Mouse (Mus musculus) MEL (cell line): Measurements from ENCODE around the gene Atp1b4. TPM values are rescaled to one million over a fixed set of nuclear protein-coding genes. Genes with fewer than 3 reads are reported as not detected.
"Not testable (repeated sequence)": the region's sequence is repeated elsewhere in the genome, so short reads cannot be mapped to it uniquely, and the experiment has no call there.

Experiments
- DNase-seq: peaks from one replicate; pipeline ENCODE4 v3.0.0; 2011; ENCODE audit warnings: low read depth, low spot score
- H3K27ac ChIP-seq: 2 replicates; pipeline ENCODE4 v1.5.1; 2012; ENCODE audit warnings: low read depth, mild to moderate bottlenecking, control low read depth, low read length, moderate library complexity; ENCODE audit not compliant: control insufficient read depth
- H3K27me3 ChIP-seq, 2 experiments: fragments of 150-350 bp in 1 of 2; sonication (generic) in 1 of 2; 2 replicates each; pipeline ENCODE4 v1.6.1; 2012; ENCODE audit warnings: low read length in 2 of 2, mild to moderate bottlenecking in 2 of 2, improper control_type of control experiment in 1 of 2, moderate library complexity in 1 of 2; ENCODE audit not compliant: insufficient read depth in 2 of 2, control insufficient read depth in 1 of 2
- H3K36me3 ChIP-seq, 2 experiments: 2 replicates each; pipeline ENCODE4 v1.6.1; 2012 to 2014; ENCODE audit warnings: low read length in 2 of 2, improper control_type of control experiment in 1 of 2, inconsistent platforms in 1 of 2, mild to moderate bottlenecking in 1 of 2; ENCODE audit not compliant: insufficient read depth in 2 of 2, control insufficient read depth in 1 of 2
- H3K4me1 ChIP-seq, 2 experiments: fragments of 150-350 bp in 1 of 2; sonication (generic) in 1 of 2; 2 replicates each; pipeline ENCODE4 v1.6.1; 2012; ENCODE audit warnings: low read length in 2 of 2, improper control_type of control experiment in 1 of 2, mild to moderate bottlenecking in 1 of 2; ENCODE audit not compliant: insufficient read depth in 2 of 2, control insufficient read depth in 1 of 2
- H3K4me3 ChIP-seq, 2 experiments: fragments of 150-350 bp in 1 of 2; sonication (generic) in 1 of 2; 2 replicates each; pipeline ENCODE4 v1.5.1; 2012; ENCODE audit warnings: low read depth in 2 of 2, low read length in 2 of 2, mild to moderate bottlenecking in 2 of 2, moderate library complexity in 2 of 2, control low read depth in 1 of 2, improper control_type of control experiment in 1 of 2; ENCODE audit not compliant: control insufficient read depth in 1 of 2, insufficient read depth in 1 of 2
- H3K79me2 ChIP-seq: 2 replicates; pipeline ENCODE4 v1.6.1; 2012; ENCODE audit warnings: mild to moderate bottlenecking, low read length, moderate library complexity; ENCODE audit not compliant: control insufficient read depth, poor library complexity, insufficient read depth
- H3K9ac ChIP-seq: 2 replicates; pipeline ENCODE4 v1.6.1; 2012; ENCODE audit warnings: low read depth, mild to moderate bottlenecking, control low read depth, low read length, moderate library complexity; ENCODE audit not compliant: control insufficient read depth, poor library complexity, severe bottlenecking
- H3K9me3 ChIP-seq: fragments of 150-350 bp; sonication (generic); replicated peaks from 2 replicates; pipeline ENCODE4 v1.6.1; 2012; ENCODE audit warnings: mild to moderate bottlenecking, low read length, improper control_type of control experiment, moderate library complexity; ENCODE audit not compliant: insufficient read depth
- BHLHE40 ChIP-seq: IDR thresholded peaks from 2 replicates; pipeline ENCODE4 v1.6.1; 2012; ENCODE audit warnings: low read depth, mild to moderate bottlenecking, inconsistent platforms, low read length, improper control_type of control experiment, borderline replicate concordance
- CHD1 ChIP-seq: IDR thresholded peaks from 2 replicates; pipeline ENCODE4 v1.6.1; 2012; ENCODE audit warnings: low read depth, mild to moderate bottlenecking, inconsistent platforms, low read length, improper control_type of control experiment
- CHD2 ChIP-seq: IDR thresholded peaks from 2 replicates; pipeline ENCODE4 v1.6.1; 2011; ENCODE audit warnings: low read length, improper control_type of control experiment
- CTCF ChIP-seq, 3 experiments: IDR thresholded peaks in 2 of 3; conservative IDR thresholded peaks in 1 of 3; 2 replicates each; pipeline ENCODE4 v1.5.1; 2011 to 2012; ENCODE audit warnings: low read length in 3 of 3, low read depth in 2 of 3, mild to moderate bottlenecking in 2 of 3, improper control_type of control experiment in 1 of 3, inconsistent platforms in 1 of 3, mixed read lengths in 1 of 3, moderate library complexity in 1 of 3; ENCODE audit not compliant: control insufficient read depth in 1 of 3, insufficient read depth in 1 of 3, poor library complexity in 1 of 3, severe bottlenecking in 1 of 3
- E2F4 ChIP-seq: IDR thresholded peaks from 2 replicates; pipeline ENCODE4 v1.6.1; 2011; ENCODE audit warnings: low read depth, low read length, improper control_type of control experiment, borderline replicate concordance
- EP300 ChIP-seq, 2 experiments: IDR thresholded peaks; 2 replicates each; pipeline ENCODE4 v1.6.1; 2011; ENCODE audit warnings: improper control_type of control experiment in 2 of 2, low read length in 2 of 2, low read depth in 1 of 2, mild to moderate bottlenecking in 1 of 2
- GABPA ChIP-seq: IDR thresholded peaks from 2 replicates; pipeline ENCODE4 v1.6.1; 2012; ENCODE audit warnings: low read depth, mild to moderate bottlenecking, inconsistent platforms, low read length, improper control_type of control experiment, moderate library complexity
- GATA1 ChIP-seq: IDR thresholded peaks from 2 replicates; pipeline ENCODE4 v1.6.1; 2011; ENCODE audit warnings: low read depth, low read length, improper control_type of control experiment
- JUND ChIP-seq: IDR thresholded peaks from 2 replicates; pipeline ENCODE4 v1.6.1; 2011; ENCODE audit warnings: low read depth, mild to moderate bottlenecking, improper control_type of control experiment, low read length
- KAT2A ChIP-seq: conservative IDR thresholded peaks from 2 replicates; pipeline ENCODE4 v1.6.1; 2012; ENCODE audit warnings: low read depth, low read length, improper control_type of control experiment, inconsistent platforms
- MAFK ChIP-seq: IDR thresholded peaks from 2 replicates; pipeline ENCODE4 v1.6.1; 2011; ENCODE audit warnings: low read depth, mild to moderate bottlenecking, low read length, improper control_type of control experiment, borderline replicate concordance
- MAX ChIP-seq: IDR thresholded peaks from 2 replicates; pipeline ENCODE4 v1.6.1; 2011; ENCODE audit warnings: low read length, improper control_type of control experiment
- MEF2A ChIP-seq: IDR thresholded peaks from 2 replicates; pipeline ENCODE4 v1.6.1; 2014; ENCODE audit warnings: low read depth, mild to moderate bottlenecking, inconsistent platforms, low read length, improper control_type of control experiment; ENCODE audit not compliant: poor library complexity, insufficient replicate concordance, severe bottlenecking; ENCODE audit errors: extremely low read depth
- MXI1 ChIP-seq: IDR thresholded peaks from 2 replicates; pipeline ENCODE4 v1.6.1; 2011; ENCODE audit warnings: mild to moderate bottlenecking, low read depth, low read length, improper control_type of control experiment
- MYB ChIP-seq: IDR thresholded peaks from 2 replicates; pipeline ENCODE4 v1.6.1; 2011; ENCODE audit warnings: mild to moderate bottlenecking, low read depth, low read length, improper control_type of control experiment
- MYC ChIP-seq: IDR thresholded peaks from 2 replicates; pipeline ENCODE4 v1.6.1; 2011; ENCODE audit warnings: low read depth, mild to moderate bottlenecking, low read length, improper control_type of control experiment, moderate library complexity
- NRF1 ChIP-seq: IDR thresholded peaks from 2 replicates; pipeline ENCODE4 v1.6.1; 2014; ENCODE audit warnings: low read depth, mild to moderate bottlenecking, inconsistent platforms, low read length, improper control_type of control experiment, moderate library complexity; ENCODE audit not compliant: poor library complexity, insufficient read depth, severe bottlenecking
- POLR2A ChIP-seq, 2 experiments: IDR thresholded peaks; 2 replicates each; pipeline ENCODE4 v1.6.1; 2011 to 2012; ENCODE audit warnings: low read length in 2 of 2, mild to moderate bottlenecking in 2 of 2, control low read depth in 1 of 2, improper control_type of control experiment in 1 of 2, low read depth in 1 of 2, moderate library complexity in 1 of 2; ENCODE audit not compliant: control insufficient read depth in 1 of 2, insufficient read depth in 1 of 2, poor library complexity in 1 of 2
- POLR2AphosphoS2 ChIP-seq: IDR thresholded peaks from 2 replicates; pipeline ENCODE4 v1.6.1; 2011; ENCODE audit warnings: low read length, improper control_type of control experiment
- POLR2AphosphoS5 ChIP-seq: IDR thresholded peaks from 2 replicates; pipeline ENCODE4 v1.6.1; 2012; ENCODE audit warnings: low read depth, borderline replicate concordance, mild to moderate bottlenecking, inconsistent platforms, low read length, moderate library complexity, mixed read lengths
- RAD21 ChIP-seq: IDR thresholded peaks from 2 replicates; pipeline ENCODE4 v1.6.1; 2011; ENCODE audit warnings: mild to moderate bottlenecking, low read depth, low read length, improper control_type of control experiment
- SIN3A ChIP-seq: IDR thresholded peaks from 2 replicates; pipeline ENCODE4 v1.6.1; 2012; ENCODE audit warnings: low read length, improper control_type of control experiment, inconsistent platforms
- TAL1 ChIP-seq: IDR thresholded peaks from 2 replicates; pipeline ENCODE4 v1.6.1; 2012; ENCODE audit warnings: mild to moderate bottlenecking, inconsistent platforms, low read length, moderate library complexity, mixed read lengths
- TBP ChIP-seq: IDR thresholded peaks from 2 replicates; pipeline ENCODE4 v1.8.0; 2011; ENCODE audit warnings: low read depth, low read length, improper control_type of control experiment
- TCF12 ChIP-seq: IDR thresholded peaks from 2 replicates; pipeline ENCODE4 v1.6.1; 2014; ENCODE audit warnings: low read depth, mild to moderate bottlenecking, inconsistent platforms, low read length, improper control_type of control experiment, moderate library complexity
- USF2 ChIP-seq, 2 experiments: IDR thresholded peaks; 2 replicates each; pipeline ENCODE4 v1.6.1; 2011 to 2012; ENCODE audit warnings: improper control_type of control experiment in 2 of 2, low read length in 2 of 2, borderline replicate concordance in 1 of 2, inconsistent platforms in 1 of 2, low read depth in 1 of 2, mild to moderate bottlenecking in 1 of 2; ENCODE audit not compliant: insufficient read depth in 1 of 2
- ZC3H11A ChIP-seq: IDR thresholded peaks from 2 replicates; pipeline ENCODE4 v1.6.1; 2012; ENCODE audit warnings: low read depth, mild to moderate bottlenecking, inconsistent platforms, low read length, improper control_type of control experiment
- ZKSCAN1 ChIP-seq: IDR thresholded peaks from 2 replicates; pipeline ENCODE4 v1.6.1; 2012; ENCODE audit warnings: low read depth, mild to moderate bottlenecking, inconsistent platforms, low read length, improper control_type of control experiment, moderate library complexity
- polyA plus RNA-seq, 2 experiments: library from polyadenylated mRNA; stranded (reverse) in 1 of 2; unstranded in 1 of 2; fragments of >175 nt in 1 of 2; fragments of >200 nt in 1 of 2; gene quantifications; 2 replicates each; pipeline versions ENCODE4 v1.2.1 to v1.2.4; 2012; ENCODE audit warnings: low replicate concordance in 2 of 2, low read depth in 1 of 2; ENCODE audit not compliant: insufficient read length in 2 of 2, insufficient read depth in 1 of 2, missing spikeins in 1 of 2
- total RNA-seq: library from RNA; depleted of rRNA; stranded (reverse); fragments of 300-350 nt; gene quantifications from 2 replicates; pipeline ENCODE4 v1.2.3, GENCODE M21; 2012

Gene Atp1b4
- total and polyA plus RNA-seq, 3 experiments = not detected

DNA sequence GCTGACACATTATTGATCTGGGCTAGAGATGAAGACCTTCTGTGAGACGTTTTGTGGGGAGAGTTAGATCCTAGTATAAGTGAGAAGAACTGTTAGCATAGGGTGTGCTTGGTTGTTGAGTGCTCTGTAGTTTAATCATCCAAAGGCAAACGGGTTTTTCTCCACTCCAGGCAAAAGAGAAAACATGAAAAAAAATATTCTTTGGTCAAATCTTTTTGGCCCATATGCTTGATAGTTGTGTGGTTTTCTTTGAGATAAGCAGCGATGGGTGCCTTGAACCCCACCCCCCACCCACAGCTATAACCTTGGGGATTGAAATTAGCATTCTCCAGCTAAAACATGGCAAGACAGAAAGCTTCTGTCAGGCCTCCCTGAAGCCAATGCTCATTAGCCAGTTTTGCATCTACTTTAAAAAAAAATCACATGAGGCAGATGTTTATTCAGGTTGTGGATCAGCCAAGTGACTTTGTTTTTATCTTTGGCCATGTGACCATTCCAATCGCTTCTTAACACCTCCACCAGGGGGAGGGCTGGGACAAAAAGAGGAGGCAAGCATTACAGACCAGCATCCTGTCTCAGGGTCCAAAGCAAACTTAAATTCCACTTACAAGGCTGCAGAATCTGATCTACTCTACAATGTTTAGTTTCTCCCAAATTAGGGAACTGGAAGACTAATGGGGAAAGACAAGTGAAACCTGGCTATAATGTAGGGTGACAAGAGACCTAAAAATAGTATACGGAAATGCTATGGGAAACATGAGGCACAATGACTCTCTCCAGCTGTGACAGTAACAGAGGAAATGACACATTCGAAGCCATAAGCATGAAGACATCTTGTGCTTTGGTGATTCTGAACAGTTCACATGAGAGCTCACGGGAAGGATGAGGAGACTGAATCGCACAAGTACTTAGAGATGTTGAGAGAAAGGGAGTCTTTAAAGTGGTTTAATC lies 18.6 kb downstream of the Atp1b4 start (continued):
- TF ChIP-seq EP300 (IDR thresholded peaks at IDR 0.05; ENCODE audit: low read depth in 1 of 2, low read length in 2 of 2) (peak in 1 of 2 experiments; percentile 28; a peak in 1 of 4 replicates), NRF1 (no peak), BHLHE40 (no peak), MYC (no peak), GABPA (no peak), SIN3A (no peak), TCF12 (no peak), E2F4 (no peak), MEF2A (no peak), POLR2A (IDR thresholded peaks at IDR 0.05; ENCODE audit: control insufficient read depth in 1 of 2, insufficient read depth in 1 of 2, low read depth in 1 of 2, low read length in 2 of 2, poor library complexity in 1 of 2) (no peak), CHD2 (no peak), ZKSCAN1 (no peak), POLR2AphosphoS5 (no peak), USF2 (IDR thresholded peaks at IDR 0.05; ENCODE audit: borderline replicate concordance in 1 of 2, insufficient read depth in 1 of 2, low read depth in 1 of 2, low read length in 2 of 2) (0 out of 4 replicates have a peak, but pooled peaks of 1 of the 2 experiments have one; percentile 46), MYB (no peak), ZC3H11A (peak; percentile 28; the same call in 1 of the 2 replicates), MXI1 (no peak), MAX (no peak), TAL1 (no peak), GATA1 (peak; percentile 24; the same call in 1 of the 2 replicates)

DNA sequence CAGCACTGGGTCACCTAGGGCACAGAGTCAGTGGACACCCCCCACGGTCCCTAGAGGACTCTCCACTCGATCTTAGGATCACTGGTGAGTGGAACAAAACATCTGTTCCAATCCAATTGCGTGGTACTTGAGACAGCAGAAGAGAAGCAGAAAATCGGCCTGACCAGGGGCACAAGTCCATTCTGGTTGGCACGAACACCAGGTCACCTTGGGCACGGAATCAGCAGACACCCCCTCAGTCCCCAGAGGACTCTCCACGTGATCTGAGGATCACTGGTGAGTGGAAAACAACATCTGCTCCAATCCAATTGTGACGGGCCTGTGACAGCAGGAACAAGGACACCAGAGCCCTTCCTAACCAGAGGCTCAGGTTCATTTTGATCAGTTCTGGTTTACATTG lies 46.0 kb downstream of the Atp1b4 start:
- no peak for TF ChIP-seq TAL1
- TF ChIP-seq EP300 (IDR thresholded peaks at IDR 0.05; ENCODE audit: low read depth in 1 of 2, low read length in 2 of 2) = no peak
- TF ChIP-seq CHD2 = no peak
- TF ChIP-seq CTCF (IDR thresholded peaks at IDR 0.05 in 2 of 3, conservative IDR thresholded peaks at IDR 0.05 in 1 of 3; ENCODE audit: control insufficient read depth in 1 of 3, insufficient read depth in 1 of 3, low read depth in 2 of 3, low read length in 3 of 3, poor library complexity in 1 of 3, severe bottlenecking in 1 of 3) = no peak
- no peak for TF ChIP-seq TBP
- no peak for TF ChIP-seq POLR2A (IDR thresholded peaks at IDR 0.05; ENCODE audit: control insufficient read depth in 1 of 2, insufficient read depth in 1 of 2, low read depth in 1 of 2, low read length in 2 of 2, poor library complexity in 1 of 2)
- no peak for TF ChIP-seq E2F4
- TF ChIP-seq MAFK = no peak
- no peak for TF ChIP-seq USF2 (IDR thresholded peaks at IDR 0.05; ENCODE audit: borderline replicate concordance in 1 of 2, insufficient read depth in 1 of 2, low read depth in 1 of 2, low read length in 2 of 2)
- TF ChIP-seq TCF12 = no peak
- no peak for TF ChIP-seq JUND
- TF ChIP-seq POLR2AphosphoS2 = no peak
- no peak for TF ChIP-seq KAT2A
- no peak for TF ChIP-seq NRF1
- TF ChIP-seq RAD21 = no peak
- no peak for TF ChIP-seq MYC
- no peak for TF ChIP-seq CHD1
- TF ChIP-seq MYB = no peak
- TF ChIP-seq, all 39 proteins: peak for 0
- Histone ChIP-seq H3K4me3 (no peak overlapping the region), H3K36me3 (no peaks in the 10 kb centered on the region), H3K4me1 (no peaks in the 10 kb centered on the region), H3K27ac (no peak overlapping the region), H3K79me2 (no peaks in the 10 kb centered on the region), H3K9ac (no peak overlapping the region), H3K9me3 (no peaks in the 10 kb centered on the region), H3K27me3 (no peaks in the 10 kb centered on the region)
- no peak for DNase-seq

DNA sequence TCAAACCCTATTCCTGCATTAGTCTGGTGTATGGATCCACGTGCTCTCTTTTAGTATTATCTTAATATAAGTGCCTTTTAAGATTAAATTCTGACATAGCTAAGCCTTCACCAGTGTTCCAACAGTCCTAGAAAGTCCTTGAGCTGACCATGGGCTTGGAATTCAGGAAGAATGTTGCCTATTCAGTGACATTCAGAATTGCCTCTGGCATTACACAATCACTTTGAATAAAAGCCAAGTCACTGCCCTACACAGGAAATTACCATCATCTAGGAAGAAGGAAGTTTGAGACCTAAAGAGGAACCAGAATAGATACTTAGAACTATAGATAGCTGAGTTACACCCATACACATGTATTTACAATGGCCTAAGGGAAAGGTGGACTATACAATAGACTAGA lies 48.6 kb downstream of the Atp1b4 start:
- not testable (repeated sequence) for H3K27ac ChIP-seq, H3K79me2 ChIP-seq, H3K4me3 ChIP-seq, H3K27me3 ChIP-seq, H3K9ac ChIP-seq, H3K4me1 ChIP-seq, H3K9me3 ChIP-seq, H3K36me3 ChIP-seq
- peak; percentile 4 for DNase-seq
